Mouse (Mus musculus): ENCODE measurements around the gene Lpcat2. TPM values are rescaled to one million over a fixed set of nuclear protein-coding genes. Genes with fewer than 3 reads are reported as not detected.
"Not testable (repeated sequence)": the region's sequence is repeated elsewhere in the genome, so short reads cannot be mapped to it uniquely, and the experiment has no call there.

The Lpcat2 gene
- polyA plus RNA-seq, 1 experiment, result 0.01 TPM

DNA sequence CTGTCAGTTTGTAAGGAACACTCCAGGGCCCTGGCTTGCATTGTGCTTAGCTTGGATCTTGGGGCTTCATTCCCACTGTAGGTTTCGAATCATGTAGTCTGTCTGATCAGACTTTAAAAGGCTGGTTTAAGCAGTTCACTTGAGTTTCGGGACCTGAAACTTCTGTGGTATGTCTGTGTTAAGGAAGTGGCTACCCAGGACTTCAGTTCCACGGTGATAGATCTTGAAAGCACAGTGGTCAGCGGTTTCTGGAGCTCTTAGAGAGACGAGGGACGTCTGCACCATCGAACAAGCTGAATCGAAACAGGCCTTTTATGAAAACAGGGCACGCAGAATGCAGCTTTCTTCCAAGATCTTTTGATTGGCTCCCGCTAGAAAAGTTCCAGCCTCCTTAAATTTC, 20.7 kb downstream of the Lpcat2 start:
- no peaks in the 10 kb centered on the region for H3K27me3 ChIP-seq (ENCODE audit: control insufficient read depth, insufficient read depth, insufficient read length)
- no peak for TF ChIP-seq CEBPB (IDR thresholded peaks at IDR 0.05; ENCODE audit: low read depth)
- TF ChIP-seq MAX (IDR thresholded peaks at IDR 0.05), result no peak
- TF ChIP-seq CTCF (IDR thresholded peaks at IDR 0.05; ENCODE audit: control insufficient read depth, insufficient read depth, insufficient read length), result no peak
- no peak for TF ChIP-seq USF1 (IDR thresholded peaks at IDR 0.05; ENCODE audit: low read depth)
- no peak for TF ChIP-seq FOSL1 (IDR thresholded peaks at IDR 0.05; ENCODE audit: insufficient read depth, low read length, poor library complexity, severe bottlenecking)
- TF ChIP-seq MYOG (IDR thresholded peaks at IDR 0.05; ENCODE audit: control insufficient read depth, extremely low read depth, insufficient read length), result no peak
- no peak for TF ChIP-seq MYOD1 (IDR thresholded peaks at IDR 0.05; ENCODE audit: control insufficient read depth, insufficient read length, low read depth)
- no peak overlapping the region for H3ac ChIP-seq (ENCODE audit: control insufficient read depth, insufficient read length, low read depth)
- H3K4me3 ChIP-seq (ENCODE audit: insufficient read depth, poor library complexity, severe bottlenecking), result no peak overlapping the region
- H3K79me3 ChIP-seq (ENCODE audit: low read depth), result no peaks in the 10 kb centered on the region
- no peaks in the 10 kb centered on the region for H3K36me3 ChIP-seq (ENCODE audit: control insufficient read depth, insufficient read depth)
- no peaks in the 10 kb centered on the region for H3K79me2 ChIP-seq (ENCODE audit: control insufficient read depth, insufficient read depth)

DNA sequence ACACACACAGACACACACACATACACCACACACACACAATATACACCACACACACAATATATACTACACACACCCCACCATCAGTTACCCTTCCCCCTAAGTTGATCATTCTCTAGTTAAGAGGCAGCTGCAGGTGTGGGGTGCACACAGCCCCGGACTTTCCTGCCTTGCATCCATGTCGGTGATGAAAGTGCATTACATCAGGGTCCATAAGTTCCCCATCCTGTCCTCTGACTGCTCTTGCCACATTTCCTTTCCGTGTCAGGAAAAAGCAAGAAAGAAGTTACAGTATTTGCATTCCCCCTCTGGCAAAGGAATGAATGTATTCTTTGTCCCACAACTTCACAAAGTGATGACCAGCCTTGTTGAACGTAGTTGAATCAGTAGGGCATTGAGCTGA, 26.1 kb downstream of the Lpcat2 start:
- Histone ChIP-seq H3K27me3 (ENCODE audit: control insufficient read depth, insufficient read depth, insufficient read length) (no peaks in the 10 kb centered on the region), H3K4me3 (ENCODE audit: insufficient read depth, poor library complexity, severe bottlenecking) (no peak overlapping the region), H3ac (ENCODE audit: control insufficient read depth, insufficient read length, low read depth) (no peak overlapping the region), H3K79me2 (ENCODE audit: control insufficient read depth, insufficient read depth) (no peaks in the 10 kb centered on the region), H3K36me3 (ENCODE audit: control insufficient read depth, insufficient read depth) (no peaks in the 10 kb centered on the region), H3K79me3 (ENCODE audit: low read depth) (no peaks in the 10 kb centered on the region)
- no peak for TF ChIP-seq CTCF (IDR thresholded peaks at IDR 0.05; ENCODE audit: control insufficient read depth, insufficient read depth, insufficient read length)
- TF ChIP-seq MYOD1 (IDR thresholded peaks at IDR 0.05; ENCODE audit: control insufficient read depth, insufficient read length, low read depth), result no peak
- TF ChIP-seq MAX (IDR thresholded peaks at IDR 0.05), result no peak
- TF ChIP-seq USF1 (IDR thresholded peaks at IDR 0.05; ENCODE audit: low read depth), result no peak
- no peak for TF ChIP-seq MYOG (IDR thresholded peaks at IDR 0.05; ENCODE audit: control insufficient read depth, extremely low read depth, insufficient read length)
- no peak for TF ChIP-seq CEBPB (IDR thresholded peaks at IDR 0.05; ENCODE audit: low read depth)
- no peak for TF ChIP-seq FOSL1 (IDR thresholded peaks at IDR 0.05; ENCODE audit: insufficient read depth, low read length, poor library complexity, severe bottlenecking)

- Histone ChIP-seq H3K36me3 (ENCODE audit: control insufficient read depth, insufficient read depth) (no peaks in the 10 kb centered on the region), H3K27me3 (ENCODE audit: control insufficient read depth, insufficient read depth, insufficient read length) (no peaks in the 10 kb centered on the region), H3ac (ENCODE audit: control insufficient read depth, insufficient read length, low read depth) (no peak overlapping the region), H3K4me3 (ENCODE audit: insufficient read depth, poor library complexity, severe bottlenecking) (no peak overlapping the region), H3K79me2 (ENCODE audit: control insufficient read depth, insufficient read depth) (no peaks in the 10 kb centered on the region), H3K79me3 (ENCODE audit: low read depth) (no peaks in the 10 kb centered on the region)
- no peak for TF ChIP-seq CTCF (IDR thresholded peaks at IDR 0.05; ENCODE audit: control insufficient read depth, insufficient read depth, insufficient read length)
- no peak for TF ChIP-seq CEBPB (IDR thresholded peaks at IDR 0.05; ENCODE audit: low read depth)
- no peak for TF ChIP-seq USF1 (IDR thresholded peaks at IDR 0.05; ENCODE audit: low read depth)
- no peak for TF ChIP-seq MAX (IDR thresholded peaks at IDR 0.05)
- TF ChIP-seq MYOG (IDR thresholded peaks at IDR 0.05; ENCODE audit: control insufficient read depth, extremely low read depth, insufficient read length), result no peak
- TF ChIP-seq FOSL1 (IDR thresholded peaks at IDR 0.05; ENCODE audit: insufficient read depth, low read length, poor library complexity, severe bottlenecking), result no peak
- no peak for TF ChIP-seq MYOD1 (IDR thresholded peaks at IDR 0.05; ENCODE audit: control insufficient read depth, insufficient read length, low read depth)
Measured at GRCm38 (mm10) chr8:92883771-92884170, 28.6 kb downstream of the Lpcat2 start.

DNA sequence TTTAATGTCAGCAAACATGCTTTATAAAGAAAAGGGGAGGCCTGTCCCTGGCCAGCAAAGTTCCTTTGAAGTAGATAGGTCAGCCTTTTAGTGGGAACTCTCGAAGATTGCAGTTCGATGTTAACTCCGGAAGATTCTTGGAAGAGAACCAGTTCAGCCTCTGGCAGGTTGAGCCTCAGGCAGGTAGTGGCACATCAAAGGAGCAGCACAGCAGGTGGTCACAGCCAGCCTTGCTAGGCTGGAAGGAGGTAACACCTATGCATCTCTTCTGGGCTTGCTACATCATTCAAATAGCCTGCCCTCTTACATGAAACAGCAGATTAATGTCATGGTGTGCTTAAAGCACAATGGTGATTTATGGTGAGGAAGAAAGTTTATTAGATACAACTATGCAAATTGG, 37.1 kb downstream of the Lpcat2 start:
- not testable (repeated sequence) for H3K79me2 ChIP-seq (ENCODE audit: control insufficient read depth, insufficient read depth); H3K36me3 ChIP-seq (ENCODE audit: control insufficient read depth, insufficient read depth); H3ac ChIP-seq (ENCODE audit: control insufficient read depth, insufficient read length, low read depth); H3K4me3 ChIP-seq (ENCODE audit: insufficient read depth, poor library complexity, severe bottlenecking); H3K79me3 ChIP-seq (ENCODE audit: low read depth); H3K27me3 ChIP-seq (ENCODE audit: control insufficient read depth, insufficient read depth, insufficient read length)

DNA sequence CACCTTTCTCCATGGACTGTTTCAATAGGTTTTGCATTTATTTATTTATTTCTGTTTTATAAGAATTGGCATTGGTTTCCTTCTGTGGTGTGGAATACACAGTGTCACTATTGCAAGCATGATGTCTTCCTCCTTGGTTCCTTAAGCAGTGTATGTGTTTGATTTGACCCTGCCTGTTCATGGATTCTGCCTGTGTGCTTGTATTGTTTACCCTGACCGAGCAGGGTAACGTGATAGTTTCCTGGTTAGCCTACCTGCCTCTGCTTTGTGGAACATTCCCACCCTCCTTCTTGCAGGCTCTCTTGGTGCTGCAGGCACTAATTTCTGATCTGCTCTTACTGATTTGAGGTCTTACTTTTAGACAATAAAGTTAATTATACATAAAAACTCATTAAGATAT, 38.7 kb downstream of the Lpcat2 start:
- Histone ChIP-seq H3K79me3 (ENCODE audit: low read depth) (no peaks in the 10 kb centered on the region), H3K4me3 (ENCODE audit: insufficient read depth, poor library complexity, severe bottlenecking) (no peak overlapping the region), H3K79me2 (ENCODE audit: control insufficient read depth, insufficient read depth) (no peaks in the 10 kb centered on the region), H3ac (ENCODE audit: control insufficient read depth, insufficient read length, low read depth) (no peak overlapping the region), H3K27me3 (ENCODE audit: control insufficient read depth, insufficient read depth, insufficient read length) (no peaks in the 10 kb centered on the region), H3K36me3 (ENCODE audit: control insufficient read depth, insufficient read depth) (no peaks in the 10 kb centered on the region)
- TF ChIP-seq FOSL1 (IDR thresholded peaks at IDR 0.05; ENCODE audit: insufficient read depth, low read length, poor library complexity, severe bottlenecking) (no peak), MYOG (IDR thresholded peaks at IDR 0.05; ENCODE audit: control insufficient read depth, extremely low read depth, insufficient read length) (no peak), MAX (IDR thresholded peaks at IDR 0.05) (no peak)

DNA sequence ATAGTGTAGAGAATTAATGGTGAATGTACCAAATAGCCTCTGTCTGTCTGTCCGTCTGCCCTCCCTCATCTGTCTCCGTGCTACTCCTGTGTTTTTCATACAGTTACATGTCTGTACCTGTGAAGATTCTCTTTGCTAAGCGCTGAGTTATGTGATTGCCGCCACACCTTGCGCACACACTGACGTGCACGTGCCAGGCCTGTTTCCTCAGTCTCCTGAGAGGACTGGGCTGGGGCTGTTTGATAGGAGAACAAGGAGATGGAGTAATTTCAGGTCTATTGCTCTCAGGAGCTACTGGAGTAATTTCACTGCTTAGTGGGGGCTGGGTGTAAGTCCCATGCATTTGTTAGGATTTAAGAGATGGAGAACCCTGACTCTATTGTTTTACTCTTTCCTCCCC, 39.9 kb downstream of the Lpcat2 start:
- Histone ChIP-seq H3K27me3 (ENCODE audit: control insufficient read depth, insufficient read depth, insufficient read length) (no peaks in the 10 kb centered on the region), H3K79me2 (ENCODE audit: control insufficient read depth, insufficient read depth) (no peaks in the 10 kb centered on the region), H3ac (ENCODE audit: control insufficient read depth, insufficient read length, low read depth) (no peak overlapping the region), H3K79me3 (ENCODE audit: low read depth) (no peaks in the 10 kb centered on the region), H3K36me3 (ENCODE audit: control insufficient read depth, insufficient read depth) (no peaks in the 10 kb centered on the region), H3K4me3 (ENCODE audit: insufficient read depth, poor library complexity, severe bottlenecking) (no peak overlapping the region)
- TF ChIP-seq USF1 (IDR thresholded peaks at IDR 0.05; ENCODE audit: low read depth) (no peak), MAX (IDR thresholded peaks at IDR 0.05) (no peak), CEBPB (IDR thresholded peaks at IDR 0.05; ENCODE audit: low read depth) (no peak), CTCF (IDR thresholded peaks at IDR 0.05; ENCODE audit: control insufficient read depth, insufficient read depth, insufficient read length) (no peak), MYOG (IDR thresholded peaks at IDR 0.05; ENCODE audit: control insufficient read depth, extremely low read depth, insufficient read length) (no peak), MYOD1 (IDR thresholded peaks at IDR 0.05; ENCODE audit: control insufficient read depth, insufficient read length, low read depth) (no peak), FOSL1 (IDR thresholded peaks at IDR 0.05; ENCODE audit: insufficient read depth, low read length, poor library complexity, severe bottlenecking) (no peak)

All from C2C12 (cell line).